Mouse (Mus musculus) small intestine, adult 2 months (tissue): ENCODE data around the gene Myoz1.

Source experiments
- CTCF ChIP-seq: fragments of 200-500 bp; IDR thresholded peaks from 2 replicates; pipeline ENCODE4 v1.5.1; 2012; ENCODE audit warnings: low read depth, mild to moderate bottlenecking, control low read depth, inconsistent platforms, low read length, moderate library complexity, mixed read lengths; ENCODE audit not compliant: insufficient replicate concordance, insufficient read length; ENCODE audit errors: extremely low read depth
- POLR2A ChIP-seq: fragments of 200-500 bp; IDR thresholded peaks from 2 replicates; pipeline ENCODE4 v1.6.1; 2012; ENCODE audit warnings: low read depth, mild to moderate bottlenecking, control low read depth, inconsistent platforms, low read length, moderate library complexity

DNA sequence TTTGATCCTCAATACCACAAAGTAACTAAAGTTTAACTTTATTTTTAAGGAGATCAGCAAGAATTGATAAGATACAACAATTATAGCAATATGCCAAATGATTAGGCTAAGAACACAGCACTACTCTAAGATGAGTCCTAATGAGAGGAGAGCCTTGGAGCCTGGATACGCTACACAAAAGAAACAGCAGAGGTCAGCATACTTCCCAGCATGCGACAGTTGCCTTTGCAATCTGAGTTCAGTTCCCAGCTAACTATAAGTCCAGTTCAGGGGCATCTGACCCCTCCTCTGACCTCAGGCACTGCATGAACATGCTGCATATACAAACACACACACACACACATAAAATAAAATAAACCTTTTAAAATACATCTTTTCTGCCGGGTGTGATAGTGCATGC lies 10.8 kb downstream of the Myoz1 start:
- TF ChIP-seq CTCF: no peak
- no peak for TF ChIP-seq POLR2A
